Mouse (Mus musculus) brain, embryonic 18.5 days (tissue): ENCODE measurements around the gene Far2.

Source experiments
- DNase-seq: peaks from one replicate; pipeline ENCODE4 v3.0.0-alpha.2; 2012; ENCODE audit warnings: low read depth, low spot score

Gene Far2

DNA sequence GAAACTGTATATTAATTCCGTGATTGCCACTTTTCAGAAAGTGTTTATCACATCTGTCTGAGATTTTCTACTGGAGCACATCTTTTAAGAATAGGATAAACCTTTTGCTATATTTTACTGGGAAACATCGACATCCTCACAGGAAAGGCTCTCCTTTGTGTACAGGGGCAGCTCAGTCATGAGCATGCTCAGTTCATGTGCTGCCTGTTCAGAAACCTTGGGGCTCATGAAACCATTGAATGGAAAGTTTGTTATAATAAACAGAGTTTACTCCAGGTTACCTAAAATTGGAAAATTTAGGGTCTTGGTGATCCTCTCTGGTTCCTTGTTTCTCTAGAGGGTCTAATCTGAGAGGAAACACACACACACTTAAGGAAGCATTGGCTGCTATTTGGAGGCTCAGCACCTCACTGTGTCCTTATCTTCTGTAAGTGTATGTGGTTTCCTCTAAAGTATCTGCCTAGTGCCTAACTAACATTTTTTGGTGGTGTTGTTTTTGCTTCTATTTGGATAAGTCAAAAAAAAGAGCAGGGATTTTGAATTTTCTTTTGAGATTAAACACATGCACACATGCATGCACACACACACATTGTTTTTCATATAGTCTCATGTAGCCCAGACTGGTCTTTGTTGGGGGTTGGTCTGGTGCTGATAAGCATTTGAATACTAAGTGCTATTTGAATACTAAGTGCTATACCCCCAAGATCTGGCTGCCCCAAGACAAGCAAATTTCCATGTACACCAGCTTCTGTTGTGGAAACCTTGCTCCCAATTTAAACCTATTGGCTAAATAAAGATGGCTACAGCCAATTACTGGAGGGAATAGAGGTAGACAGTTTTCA is 171.4 kb downstream of the Far2 start:
- no peak for DNase-seq

- DNase-seq, result no peak
These were observed 175.6 kb downstream of the Far2 start for GRCm38 (mm10) chr6:148222686-148223085.

DNA sequence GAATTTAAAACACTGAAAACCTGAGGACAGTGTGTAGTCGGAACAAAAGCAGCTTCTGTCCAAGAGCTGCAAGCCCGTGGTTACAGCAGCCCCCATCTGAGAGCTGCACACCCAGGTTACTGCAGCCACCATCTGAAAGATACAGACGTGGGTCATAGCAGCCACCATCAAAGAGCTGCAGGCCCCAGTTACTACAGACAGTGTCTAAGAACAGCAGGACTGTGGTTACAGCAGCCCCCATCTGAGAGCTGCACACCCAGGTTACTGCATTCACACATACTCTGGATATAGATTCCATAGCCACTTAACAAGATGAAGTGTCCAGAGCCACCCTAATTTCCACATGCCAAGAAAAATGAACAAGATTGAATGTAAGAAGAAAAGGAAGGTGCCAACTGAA is 180.5 kb downstream of the Far2 start:
- DNase-seq, result no peak
